Mouse (Mus musculus) limb, embryonic 10.5 days (tissue): ENCODE results near the gene Gap43. TPM values are rescaled to one million over a fixed set of nuclear protein-coding genes. Genes with fewer than 3 reads are reported as not detected.
"Not testable (repeated sequence)": the region's sequence is repeated elsewhere in the genome, so short reads cannot be mapped to it uniquely, and the experiment has no call there.

ENCODE experiments used
- DNase-seq: peaks from one replicate; pipeline ENCODE4 v3.0.0-alpha.2; 2017; ENCODE audit warnings: low spot score
- H3K27ac ChIP-seq: fragments of 300-500 bp; sonication (generic); 2 replicates; pipeline ENCODE4 v1.5.1; 2016; ENCODE audit warnings: mild to moderate bottlenecking
- H3K27me3 ChIP-seq: fragments of 300-500 bp; sonication (generic); 2 replicates; pipeline ENCODE4 v1.6.1; 2016; ENCODE audit warnings: low read depth, mild to moderate bottlenecking; ENCODE audit not compliant: poor library complexity, severe bottlenecking
- H3K36me3 ChIP-seq: fragments of 300-500 bp; sonication (generic); 2 replicates; pipeline ENCODE4 v1.6.1; 2016; ENCODE audit warnings: mild to moderate bottlenecking, moderate library complexity
- H3K4me1 ChIP-seq: fragments of 300-500 bp; sonication (generic); 2 replicates; pipeline ENCODE4 v1.6.1; 2016
- H3K4me3 ChIP-seq: fragments of 300-500 bp; sonication (generic); 2 replicates; pipeline ENCODE4 v1.5.1; 2016; ENCODE audit warnings: mild to moderate bottlenecking, moderate library complexity
- H3K9me3 ChIP-seq: fragments of 300-500 bp; sonication (generic); replicated peaks from 2 replicates; pipeline ENCODE4 v1.6.1; 2016; ENCODE audit warnings: mild to moderate bottlenecking
- WGBS: fragments of 180-500 bp; shearing (Covaris S2); methylation state at CpG from one replicate; pipeline ENCODE4 v1.1.7; 2016; 5-methylcytosine and 5-hydroxymethylcytosine counted together
- polyA plus RNA-seq: library from polyadenylated mRNA; unstranded; fragments of >200 nt; fragmentation: Nextera tagmentation; extraction: Ambion mirVana; gene quantifications from 2 replicates; pipeline ENCODE4 v1.2.1, GENCODE M21; 2016

The Gap43 gene
- 40.6 and 51.2 TPM in 2 replicates for polyA plus RNA-seq

GRCm38 (mm10) chr16:42340021-42340768 lies at the start of gene Gap43:
TSS of gene Gap43 (minus strand) at chr16:42340651.
- H3K4me3 ChIP-seq: peak within 1 kb of the TSS; percentile 56
- 1% methylated on average over 17 of the region's 18 CpGs for WGBS
- H3K36me3 ChIP-seq: no peaks in the 10 kb centered on the region
- peak within 1 kb of the TSS; percentile 82 for H3K27ac ChIP-seq
- H3K27me3 ChIP-seq: no peaks in the 10 kb centered on the region
- no peaks in the 10 kb centered on the region for H3K9me3 ChIP-seq
- peaks cover 48% of the 10 kb centered on the region for H3K4me1 ChIP-seq
- peak; percentile 68 for DNase-seq

- Histone ChIP-seq H3K27me3 (no peaks in the 10 kb centered on the region), H3K27ac (no peak overlapping the region), H3K36me3 (no peaks in the 10 kb centered on the region), H3K4me3 (no peak overlapping the region), H3K4me1 (no peaks in the 10 kb centered on the region), H3K9me3 (no peaks in the 10 kb centered on the region)
- WGBS: 78% methylated on average over 4 of the region's 4 CpGs
- DNase-seq: no peak
Observed at GRCm38 (mm10) chr16:42381328-42381838, 40.9 kb upstream of the Gap43 start.

- H3K27ac ChIP-seq: no peak overlapping the region
- H3K27me3 ChIP-seq: no peaks in the 10 kb centered on the region
- H3K36me3 ChIP-seq: no peaks in the 10 kb centered on the region
- no peak for DNase-seq
- no peak overlapping the region for H3K4me3 ChIP-seq
- H3K9me3 ChIP-seq: no peaks in the 10 kb centered on the region
- 70% methylated on average over 3 of the region's 3 CpGs for WGBS
- H3K4me1 ChIP-seq: no peaks in the 10 kb centered on the region
Observed at GRCm38 (mm10) chr16:42380641-42381040, 40.2 kb upstream of the Gap43 start.

GRCm38 (mm10) chr16:42370148-42370547 lies 29.7 kb upstream of the Gap43 start:
- H3K4me1 ChIP-seq: no peaks in the 10 kb centered on the region
- DNase-seq: no peak
- H3K9me3 ChIP-seq: no peaks in the 10 kb centered on the region
- no peak overlapping the region for H3K27ac ChIP-seq
- no peaks in the 10 kb centered on the region for H3K27me3 ChIP-seq
- no peak overlapping the region for H3K4me3 ChIP-seq
- 87% methylated on average over 6 of the region's 6 CpGs for WGBS
- H3K36me3 ChIP-seq: no peaks in the 10 kb centered on the region

- no peaks in the 10 kb centered on the region for H3K9me3 ChIP-seq
- H3K4me1 ChIP-seq: no peaks in the 10 kb centered on the region
- DNase-seq: no peak
- no peak overlapping the region for H3K27ac ChIP-seq
- 85% methylated on average over 6 of the region's 6 CpGs for WGBS
- H3K4me3 ChIP-seq: no peak overlapping the region
- H3K36me3 ChIP-seq: no peaks in the 10 kb centered on the region
- H3K27me3 ChIP-seq: no peaks in the 10 kb centered on the region
Observed at GRCm38 (mm10) chr16:42369346-42369745, 28.9 kb upstream of the Gap43 start.

- no peak for DNase-seq
- no peak overlapping the region for H3K4me3 ChIP-seq
- WGBS: 85% methylated on average over 4 of the region's 4 CpGs
- H3K27ac ChIP-seq: no peak overlapping the region
- H3K36me3 ChIP-seq: no peaks in the 10 kb centered on the region
- H3K27me3 ChIP-seq: no peaks in the 10 kb centered on the region
- H3K9me3 ChIP-seq: no peaks in the 10 kb centered on the region
- peaks cover 2% of the 10 kb centered on the region; the same call in 1 of the 2 replicates for H3K4me1 ChIP-seq
Observed at GRCm38 (mm10) chr16:42360061-42360460, 19.6 kb upstream of the Gap43 start.

- Histone ChIP-seq H3K9me3 (no peaks in the 10 kb centered on the region), H3K36me3 (no peaks in the 10 kb centered on the region), H3K4me1 (peaks cover 2% of the 10 kb centered on the region; the same call in 1 of the 2 replicates), H3K27me3 (no peaks in the 10 kb centered on the region), H3K27ac (no peak overlapping the region), H3K4me3 (no peak overlapping the region)
- 90% methylated on average over 4 of the region's 4 CpGs for WGBS
- DNase-seq: no peak
Observed at GRCm38 (mm10) chr16:42358058-42358457, 17.6 kb upstream of the Gap43 start.

GRCm38 (mm10) chr16:42350076-42350475 lies 9.6 kb upstream of the Gap43 start:
- Histone ChIP-seq H3K4me3 (no peak overlapping the region), H3K27ac (no peak overlapping the region), H3K4me1 (no peaks in the 10 kb centered on the region), H3K36me3 (no peaks in the 10 kb centered on the region), H3K27me3 (no peaks in the 10 kb centered on the region), H3K9me3 (0 out of 2 replicates have a peak, but pooled peaks cover 2% of the 10 kb centered on the region)
- no peak for DNase-seq
- 91% methylated on average over 2 of the region's 2 CpGs for WGBS

GRCm38 (mm10) chr16:42340865-42341264 lies 414 bp upstream of the Gap43 start:
- not testable (repeated sequence) for H3K9me3 ChIP-seq, H3K27me3 ChIP-seq, DNase-seq, H3K36me3 ChIP-seq
- H3K27ac ChIP-seq: peak overlapping the region; percentile 82; the same call in 1 of the 2 replicates
- H3K4me3 ChIP-seq: peak overlapping the region; percentile 56
- H3K4me1 ChIP-seq: peaks cover 45% of the 10 kb centered on the region
- 7% methylated on average over 2 of the region's 3 CpGs for WGBS

- Histone ChIP-seq H3K4me3 (peak overlapping the region; percentile 56), H3K27me3 (no peaks in the 10 kb centered on the region), H3K27ac (peak overlapping the region; percentile 82), H3K36me3 (no peaks in the 10 kb centered on the region), H3K4me1 (peaks cover 48% of the 10 kb centered on the region), H3K9me3 (no peaks in the 10 kb centered on the region)
- WGBS: 0% methylated on average over 10 of the region's 10 CpGs
- DNase-seq: peak; percentile 42
Observed at GRCm38 (mm10) chr16:42339512-42339911, 939 bp downstream of the Gap43 start.

- no peak for DNase-seq
- Histone ChIP-seq H3K27ac (peak overlapping the region; percentile 82), H3K4me1 (peaks cover 48% of the 10 kb centered on the region), H3K27me3 (no peaks in the 10 kb centered on the region), H3K36me3 (no peaks in the 10 kb centered on the region), H3K9me3 (no peaks in the 10 kb centered on the region), H3K4me3 (peak overlapping the region; percentile 56)
- 3% methylated on average over 4 of the region's 4 CpGs for WGBS
Observed at GRCm38 (mm10) chr16:42338987-42339386, 1.5 kb downstream of the Gap43 start.

- 18% methylated on average over 4 of the region's 4 CpGs for WGBS
- no peak for DNase-seq
- Histone ChIP-seq H3K4me3 (peak overlapping the region; percentile 56), H3K4me1 (peaks cover 48% of the 10 kb centered on the region), H3K36me3 (no peaks in the 10 kb centered on the region), H3K9me3 (no peaks in the 10 kb centered on the region), H3K27ac (no peak overlapping the region), H3K27me3 (no peaks in the 10 kb centered on the region)
Observed at GRCm38 (mm10) chr16:42338342-42338741, 2.1 kb downstream of the Gap43 start.

- H3K9me3 ChIP-seq: no peaks in the 10 kb centered on the region
- DNase-seq: no peak
- H3K4me3 ChIP-seq: no peak overlapping the region
- no peak overlapping the region; the same call in 1 of the 2 replicates for H3K27ac ChIP-seq
- 17% methylated on average over 2 of the region's 2 CpGs for WGBS
- H3K36me3 ChIP-seq: no peaks in the 10 kb centered on the region
- H3K4me1 ChIP-seq: peaks cover 48% of the 10 kb centered on the region
- H3K27me3 ChIP-seq: no peaks in the 10 kb centered on the region
Observed at GRCm38 (mm10) chr16:42337663-42338062, 2.8 kb downstream of the Gap43 start.
